8 mouse cellular contexts compared by ENCODE assay signal in the genomic region with DNA sequence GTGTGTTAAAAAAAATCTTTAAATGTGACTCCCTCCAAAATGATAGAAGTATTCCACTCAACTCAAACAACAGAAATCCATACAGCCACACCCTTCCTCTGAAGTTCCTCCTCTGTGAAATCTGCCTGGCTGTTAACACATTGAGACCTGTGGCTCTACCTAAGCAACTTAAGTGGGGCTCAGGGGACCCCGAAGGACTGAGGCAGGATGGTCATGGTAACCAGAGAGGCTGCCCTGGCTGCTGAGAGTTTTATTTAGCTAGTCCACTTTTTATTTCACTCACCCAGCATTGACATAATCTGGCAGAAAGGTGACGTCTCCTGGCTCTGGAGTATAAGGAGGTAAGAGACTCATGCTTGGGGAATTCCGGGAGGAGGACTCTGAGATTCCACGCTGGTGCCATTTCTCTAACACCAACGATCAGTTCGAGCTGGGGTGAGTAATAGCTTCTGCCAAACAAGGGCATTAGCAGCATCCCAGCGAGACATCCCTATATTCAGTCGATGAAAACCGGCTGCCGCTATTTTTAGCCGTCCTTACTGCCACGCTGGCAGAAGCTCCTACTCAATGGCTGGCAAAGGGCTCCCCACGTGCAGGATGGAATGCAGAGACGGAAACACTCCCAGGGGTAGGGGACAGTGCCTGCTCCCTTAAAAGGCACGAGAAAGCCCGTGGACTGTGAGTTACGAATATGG.
DNase-seq lines count a peak whose midpoint lies in the region; ATAC-seq lines count a peak whose summit lies in the region.

No protein-coding gene starts in this region.

- no peaks in the 10 kb centered on the region for H3K27me3 ChIP-seq in limb, embryonic 15.5 days
- H3K27me3 ChIP-seq in liver, embryonic 11.5 days (replicated peaks; ENCODE audit: control insufficient read depth, insufficient read depth, low read length), result no peaks in the 10 kb centered on the region

- no peaks in the 10 kb centered on the region for H3K9me3 ChIP-seq in limb, embryonic 15.5 days
- no peaks in the 10 kb centered on the region for H3K9me3 ChIP-seq in liver, embryonic 11.5 days (ENCODE audit: control insufficient read depth, low read length)

- H3K36me3 ChIP-seq in limb, embryonic 15.5 days, result no peaks in the 10 kb centered on the region
- H3K36me3 ChIP-seq in liver, embryonic 11.5 days (ENCODE audit: control insufficient read depth, insufficient read depth, low read length), result no peaks in the 10 kb centered on the region

- H3K4me1 ChIP-seq in limb, embryonic 15.5 days, result peaks cover 30% of the 10 kb centered on the region
- H3K4me1 ChIP-seq in liver, embryonic 11.5 days (replicated peaks; ENCODE audit: control insufficient read depth, insufficient read depth, low read length), result no peaks in the 10 kb centered on the region

- H3K9ac ChIP-seq in limb, embryonic 15.5 days, result no peak overlapping the region
- no peak overlapping the region for H3K9ac ChIP-seq in liver, embryonic 11.5 days (ENCODE audit: low read depth, low read length)

- no peak overlapping the region for H3K4me3 ChIP-seq in limb, embryonic 15.5 days
- H3K4me3 ChIP-seq in liver, embryonic 11.5 days (ENCODE audit: low read depth, low read length), result no peak overlapping the region

- peak; percentile 43 for ATAC-seq in frontal cortex, adult (ENCODE audit: low TSS enrichment)
- ATAC-seq in limb, embryonic 15.5 days (ENCODE audit: insufficient number of reproducible peaks, low FRiP score, low TSS enrichment, low read depth), result no peak
- ATAC-seq in liver, embryonic 11.5 days (replicated peaks; ENCODE audit: low FRiP score), result no peak

- peak overlapping the region; percentile 22; the same call in 1 of the 2 replicates for H3K4me2 ChIP-seq in limb, embryonic 15.5 days
- H3K4me2 ChIP-seq in liver, embryonic 11.5 days, result no peak overlapping the region

- DNase-seq in frontal cortex, postnatal 25 days (ENCODE audit: low spot score in 2 of 2), result no peak
- DNase-seq in 3T3-L1 (ENCODE audit: low read depth, low spot score), result peak; percentile 90
- DNase-seq in fibroblast of lung, adult 2 months (ENCODE audit: low read depth), result peak; percentile 48
- DNase-seq in liver, embryonic 11.5 days (ENCODE audit: low spot score), result no peak
- DNase-seq in kidney, adult 18-20 months, result no peak
- DNase-seq in kidney, postnatal 10 days, result no peak

- peak overlapping the region; percentile 54 for H3K27ac ChIP-seq in limb, embryonic 15.5 days
- H3K27ac ChIP-seq in liver, embryonic 11.5 days (ENCODE audit: low read depth, low read length), result no peak overlapping the region

- 32% methylated on average over 17 of the region's 17 CpGs for WGBS in limb, embryonic 15.5 days
- WGBS in liver, embryonic 11.5 days, result 53% methylated on average over 17 of the region's 17 CpGs

Comparison
In these comparisons a context has a peak if more than half of its experiments do, and no peak if none do; other contexts are left out.
1. DNase-seq: peak in 3T3-L1 (single experiment) and fibroblast of lung, adult 2 months (single experiment); none in frontal cortex, postnatal 25 days (0 of 2), liver, embryonic 11.5 days (single experiment), kidney, adult 18-20 months (single experiment) and kidney, postnatal 10 days (single experiment).